Mouse (Mus musculus) cerebellum, adult 2 months (tissue): ENCODE measurements at regions not wholly inside any gene's neighbourhood (a gene's known extent, or its start where the extent isn't known, plus 50 kb on each side); places are given as distances from the start of the nearest gene placed in this dataset.

Source experiments
- CTCF ChIP-seq: fragments of 200-500 bp; IDR thresholded peaks from 2 replicates; pipeline ENCODE4 v1.5.1; 2011; ENCODE audit warnings: low read depth, mild to moderate bottlenecking, control low read depth, low read length, moderate library complexity, borderline replicate concordance; ENCODE audit not compliant: insufficient read depth
- POLR2A ChIP-seq: fragments of 200-500 bp; IDR thresholded peaks from 2 replicates; pipeline ENCODE4 v1.6.1; 2011; ENCODE audit warnings: low read length, control low read depth, borderline replicate concordance; ENCODE audit not compliant: insufficient read depth

GRCm38 (mm10) chr11:20436057-20436456 is 103.5 kb upstream of the Slc1a4 start:
- TF ChIP-seq CTCF: no peak
- no peak for TF ChIP-seq POLR2A
